Mouse (Mus musculus) left cerebral cortex, adult 8-10 months (tissue): ENCODE results near the gene Rpusd2. TPM values are rescaled to one million over a fixed set of nuclear protein-coding genes. Genes with fewer than 3 reads are reported as not detected.

ENCODE experiments used
- DNase-seq, 2 experiments: peaks; one replicate each; pipeline ENCODE4 v3.0.0; 2022; ENCODE audit warnings: low spot score in 2 of 2
- total RNA-seq, 4 experiments: library from RNA; stranded (reverse); gene quantifications; 2 replicates each; pipeline ENCODE4 v1.2.4; 2022

Gene Rpusd2
- total RNA-seq, 4 experiments from 2014 or later: 6.6 to 9.1 (median 8.0) TPM

DNA sequence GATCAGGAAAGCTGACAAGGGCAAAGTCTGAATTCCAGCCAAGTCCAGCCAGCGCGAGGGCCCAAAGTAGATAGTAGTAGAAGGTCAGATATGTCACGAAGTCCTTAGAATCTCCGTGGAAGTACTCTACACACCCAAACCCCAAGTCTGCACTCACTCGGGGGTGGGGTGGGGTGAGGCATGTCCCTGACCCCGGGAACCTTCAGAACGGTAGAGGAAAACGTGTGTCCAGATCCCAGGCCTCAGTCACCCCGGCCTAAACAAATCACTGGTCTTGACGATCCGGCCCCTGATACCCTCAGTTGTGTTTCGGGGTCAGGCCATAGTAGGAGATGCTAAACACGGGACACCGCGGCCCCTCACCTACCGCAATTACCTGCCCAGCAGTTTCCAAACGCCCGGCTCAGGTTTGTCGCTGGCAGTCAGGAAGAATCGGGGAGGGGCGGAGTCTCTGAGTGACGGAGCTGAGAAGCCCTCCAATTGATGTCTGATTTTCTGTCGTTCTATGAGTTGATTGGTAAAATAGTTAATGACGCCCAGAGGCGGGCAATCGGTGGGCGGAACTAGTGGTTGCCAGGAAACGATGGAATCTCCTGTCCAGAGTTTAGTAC lies 5.5 kb upstream of the Rpusd2 start, which contains the start of gene Ccdc32:
Gene Ccdc32 (minus strand): TSS at position 453 of the 611 bp plus-strand sequence.
- DNase-seq: peak; percentile 92 to 96

DNA sequence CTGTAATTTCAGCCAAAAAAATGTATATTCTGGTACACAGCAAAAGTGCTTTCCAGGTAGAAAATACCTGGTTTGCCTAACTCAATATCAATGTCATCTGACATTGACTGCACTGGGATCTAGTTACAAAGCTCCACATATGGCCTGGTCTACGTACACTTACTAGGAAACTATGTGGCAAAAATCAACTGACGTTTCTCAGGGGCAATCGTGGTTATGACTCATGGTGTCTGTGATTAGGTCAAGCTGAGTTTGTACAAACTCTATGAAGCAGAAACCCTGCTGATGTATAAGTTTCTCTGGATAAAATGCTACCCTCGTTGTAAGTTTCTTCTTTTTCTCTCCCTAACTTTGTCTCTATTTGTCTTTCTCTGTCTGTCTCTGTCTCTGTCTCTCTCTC lies 2.4 kb upstream of the Rpusd2 start:
- no peak for DNase-seq

DNA sequence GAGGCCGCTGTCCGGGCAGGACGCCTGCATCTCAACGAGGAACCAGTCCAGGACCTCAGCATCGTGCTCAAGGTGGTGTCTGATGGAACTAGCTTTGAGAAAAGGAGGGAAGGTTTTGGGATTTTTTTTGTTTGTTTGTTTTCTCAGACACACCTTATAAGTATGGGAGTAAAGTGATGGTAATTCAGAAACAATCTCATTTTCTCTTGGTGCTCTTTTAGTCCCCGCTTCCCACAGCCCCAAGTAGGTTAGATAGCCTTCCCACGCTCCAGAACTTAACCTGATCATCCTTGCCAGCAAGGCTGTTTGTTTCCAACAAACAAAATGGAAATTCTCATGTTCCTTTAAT lies 781 bp downstream of the Rpusd2 start:
- DNase-seq: no peak

DNA sequence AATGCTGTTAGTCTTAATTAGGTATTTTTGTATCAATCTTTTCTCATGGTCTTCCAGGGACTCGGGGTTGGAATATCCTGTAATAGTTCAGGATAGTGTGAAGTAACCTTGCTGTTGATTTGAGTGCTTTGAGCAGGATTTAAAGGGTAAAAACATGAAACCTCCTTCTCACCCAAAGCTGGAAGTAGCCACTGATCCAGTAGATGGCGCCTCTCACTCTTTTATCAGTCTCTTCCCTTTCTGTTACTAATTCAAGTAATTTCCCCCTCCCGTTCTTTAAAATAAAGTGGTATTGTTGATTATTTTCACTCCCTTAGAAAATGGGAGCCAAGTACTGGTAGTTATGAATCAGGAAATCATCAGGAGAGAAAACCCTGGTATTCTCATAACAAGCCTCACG lies 6.3 kb downstream of the Rpusd2 start:
- no peak for DNase-seq

DNA sequence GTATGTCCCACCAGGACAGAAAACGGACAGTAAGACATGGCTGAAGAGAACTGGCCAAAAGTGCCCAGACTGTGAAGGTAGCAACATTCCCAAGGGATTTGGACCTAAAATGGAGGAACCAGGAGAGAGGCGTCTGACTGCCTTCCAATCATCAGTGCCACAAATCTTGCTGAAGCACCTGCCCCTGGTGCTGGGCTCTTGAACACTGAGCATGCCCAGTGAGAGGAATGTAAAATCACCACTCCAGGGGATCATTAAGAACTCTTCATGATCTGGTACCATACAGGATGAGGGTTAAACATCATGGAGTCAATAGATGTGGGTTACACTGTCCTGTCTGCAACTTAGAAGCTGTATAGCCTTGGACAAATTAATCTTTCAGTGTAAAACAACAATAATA lies 10.6 kb downstream of the Rpusd2 start:
- no peak for DNase-seq

DNA sequence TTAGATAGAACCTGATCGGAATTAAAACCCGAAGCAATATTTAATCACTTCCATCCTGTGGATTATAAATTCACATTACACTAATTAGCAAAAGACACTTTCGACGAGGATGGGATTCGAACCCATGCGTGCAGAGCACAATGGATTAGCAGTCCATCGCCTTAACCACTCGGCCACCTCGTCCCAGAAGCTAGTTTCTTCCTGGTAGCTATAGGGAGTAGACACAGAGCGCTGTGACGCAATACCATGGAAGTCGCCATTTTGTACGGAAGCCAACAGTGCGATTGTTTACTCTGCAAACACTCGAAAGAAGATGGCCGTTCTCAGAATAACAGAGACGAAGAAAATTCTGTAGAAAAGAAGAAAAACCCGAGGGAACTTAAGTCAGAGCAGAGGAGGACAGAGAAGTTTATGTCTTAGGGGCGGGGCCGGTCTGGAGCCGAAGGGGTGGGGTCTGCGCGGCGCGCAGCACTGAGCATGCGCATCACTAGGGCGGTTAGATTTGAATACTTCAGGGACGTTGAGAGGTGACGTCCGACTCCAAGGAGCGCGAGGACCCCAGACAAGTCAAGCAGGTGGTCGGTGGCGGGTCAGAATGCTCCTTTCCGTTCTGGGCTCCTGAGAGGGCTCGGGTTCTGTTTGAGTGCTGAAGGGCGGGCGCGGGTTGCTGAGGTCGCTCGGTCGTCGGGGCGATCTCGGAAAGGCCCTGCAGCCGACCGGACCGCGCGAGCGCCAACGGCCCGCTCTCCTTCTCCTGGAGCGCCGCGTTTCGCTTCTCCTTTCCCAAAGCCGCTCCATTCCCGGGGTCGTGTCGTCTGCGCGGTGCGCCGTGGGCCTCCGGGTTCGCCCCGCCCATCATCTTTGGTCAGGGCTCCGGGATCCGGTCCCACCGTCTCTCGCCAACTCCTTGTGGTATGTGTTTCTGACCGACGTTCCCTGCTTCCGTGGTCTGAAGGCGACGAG lies 12.3 kb downstream of the Rpusd2 start, which contains the start of gene Knl1:
Gene Knl1 (plus strand): TSS at position 471 of the 963 bp plus-strand sequence.
- peak; percentile 89 to 100 for DNase-seq

DNA sequence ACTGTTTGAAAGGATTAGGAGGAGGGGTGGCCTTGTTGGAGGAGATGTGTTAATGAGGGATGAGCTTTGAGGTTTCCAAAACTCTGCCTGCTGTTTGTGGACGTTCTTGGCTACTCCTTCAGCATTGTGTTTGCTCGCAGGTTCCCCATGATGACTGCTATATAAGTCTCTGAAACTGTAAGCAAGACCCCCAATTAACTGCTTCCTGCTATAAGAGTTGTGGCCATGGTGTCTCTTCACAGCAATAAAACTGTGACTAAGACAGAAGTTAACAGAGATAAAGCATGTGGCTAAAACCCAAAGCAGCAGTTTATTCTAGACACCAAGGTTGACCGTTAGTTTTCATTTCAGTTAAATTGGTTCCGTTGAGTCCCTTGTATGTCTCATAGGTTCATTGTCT lies 13.3 kb downstream of the Rpusd2 start:
- no peak for DNase-seq

DNA sequence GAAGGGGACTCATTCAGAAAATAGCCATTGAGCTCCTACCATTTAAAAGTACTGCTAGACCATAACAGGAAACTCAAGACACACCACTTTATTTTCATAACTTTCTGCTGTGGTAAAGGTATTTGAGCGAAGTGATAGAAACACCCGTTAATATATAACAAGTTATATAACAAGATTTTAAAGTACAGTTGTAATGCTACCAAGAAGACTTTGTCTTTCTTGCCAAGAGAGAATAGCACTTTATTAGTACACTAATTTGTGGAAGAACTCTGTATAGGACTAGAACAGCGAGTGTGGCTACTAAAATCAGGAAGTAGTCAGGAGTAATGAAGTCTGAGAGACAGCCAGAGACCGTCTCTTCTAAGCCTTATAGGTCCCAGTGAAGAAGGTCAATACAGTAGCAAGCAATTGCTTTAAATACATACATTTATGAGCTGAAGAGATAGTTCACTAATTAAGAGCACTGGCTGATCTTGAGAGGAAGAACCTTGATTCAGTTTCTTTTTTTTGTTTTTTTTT lies 15.6 kb downstream of the Rpusd2 start:
- no peak for DNase-seq

DNA sequence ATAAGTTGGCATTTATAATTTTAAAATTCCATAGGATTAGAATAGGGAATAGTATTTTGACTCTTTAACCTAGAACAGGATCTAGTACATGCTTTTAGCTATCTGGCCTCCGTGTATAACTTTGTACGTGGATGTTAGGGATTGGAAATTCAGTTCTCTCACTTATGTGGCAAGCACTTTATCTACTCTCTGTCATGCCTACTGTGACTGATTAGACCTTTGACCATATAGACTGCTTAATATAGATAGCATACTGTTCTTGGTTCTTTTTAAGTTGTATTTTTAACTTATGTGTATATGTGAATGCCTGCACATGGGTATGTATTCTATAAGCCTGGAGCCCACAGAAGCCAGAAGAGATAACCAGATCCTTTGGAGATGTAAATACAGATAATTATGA lies 25.5 kb downstream of the Rpusd2 start:
- DNase-seq: no peak

DNA sequence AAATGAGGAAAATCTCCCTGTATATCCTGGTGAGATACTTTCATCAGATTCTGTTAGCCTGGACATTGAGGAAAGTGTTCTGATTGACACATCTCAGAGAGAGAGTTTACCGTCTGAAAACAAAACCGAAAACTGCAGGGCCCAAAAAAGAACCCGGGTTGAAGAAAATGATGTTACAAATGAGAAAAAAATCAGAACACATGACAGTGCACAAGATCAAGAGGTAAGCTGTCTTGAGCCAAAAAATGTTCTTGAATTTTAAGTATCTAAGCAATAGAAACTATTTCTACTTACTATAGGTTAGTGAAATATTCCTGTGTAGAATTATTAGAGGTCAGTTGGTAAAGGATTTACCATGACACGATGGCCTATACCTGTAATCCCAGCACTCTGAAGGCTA lies 37.8 kb downstream of the Rpusd2 start:
- DNase-seq: no peak

DNA sequence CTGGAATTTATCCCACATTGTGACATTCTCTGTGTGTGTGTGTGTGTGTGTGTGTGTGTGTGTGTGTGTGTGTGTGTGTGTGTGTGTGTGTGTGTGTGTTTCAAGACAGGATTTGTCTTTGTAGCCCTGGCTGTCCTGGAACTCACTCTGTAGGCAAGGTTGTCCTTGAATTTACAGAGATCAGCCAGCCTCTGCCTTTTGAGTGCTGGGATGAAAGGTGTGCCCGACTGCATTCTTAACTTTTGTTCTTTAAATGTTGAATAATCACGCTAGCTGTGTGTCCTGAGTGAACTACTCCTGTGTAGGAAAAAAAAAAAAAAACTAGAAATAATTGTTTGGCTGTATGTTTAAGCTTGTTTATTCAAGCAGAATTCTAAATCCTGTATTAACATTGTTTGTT lies 51.6 kb downstream of the Rpusd2 start:
- no peak for DNase-seq

Other genes with a start within 250 kb of the Rpusd2 start
- gene Knstrn, start 220.8 kb upstream of the Rpusd2 start, total RNA-seq: 1 to 10 TPM in 3 of 4 experiments, under 1 TPM in 1; 0.97 to 1.9 (median 1.5) TPM
- 10 to 100 TPM; 72.7 to 88.6 (median 75.3) TPM for gene Ivd, start 172.8 kb upstream of the Rpusd2 start, total RNA-seq
- 10 to 100 TPM; 41.8 to 49.3 (median 42.6) TPM for gene Bahd1, start 134.4 kb upstream of the Rpusd2 start, total RNA-seq
- 1 to 10 TPM; 2.6 to 4.1 (median 3.3) TPM for gene Chst14, start 108.3 kb upstream of the Rpusd2 start, total RNA-seq
- 10 to 100 TPM; 43.1 to 49.6 (median 46.5) TPM for gene Ccdc32, start 5.4 kb upstream of the Rpusd2 start, total RNA-seq
- gene Knl1, start 12.3 kb downstream of the Rpusd2 start, total RNA-seq: 1 to 10 TPM in 1 of 4 experiments, under 1 TPM in 3; 0.21 to 1.0 (median 0.29) TPM
- gene Rad51, start 78.0 kb downstream of the Rpusd2 start, total RNA-seq: 1 to 10 TPM in 2 of 4 experiments, under 1 TPM in 2; 0.54 to 4.2 (median 1.2) TPM
- gene Rmdn3, start 122.2 kb downstream of the Rpusd2 start, total RNA-seq: 10 to 100 TPM; 39.4 to 58.8 (median 48.2) TPM
- gene Gchfr, start 133.0 kb downstream of the Rpusd2 start, total RNA-seq: not detected
- gene Gm14137, start 139.7 kb downstream of the Rpusd2 start, total RNA-seq: under 1 TPM in 1 of 4 experiments, not detected in 3; 0.16 TPM
- 10 to 100 TPM; 29.3 to 44.8 (median 35.4) TPM for gene Zfyve19, start 173.8 kb downstream of the Rpusd2 start, total RNA-seq
- 10 to 100 TPM; 15.9 to 21.6 (median 19.1) TPM for gene Dnajc17, start 174.0 kb downstream of the Rpusd2 start, total RNA-seq
- not detected for gene Ppp1r14d, start 195.1 kb downstream of the Rpusd2 start, total RNA-seq
- 1 to 10 TPM; 2.0 to 3.7 (median 3.2) TPM for gene Spint1, start 202.6 kb downstream of the Rpusd2 start, total RNA-seq
- 10 to 100 TPM; 11.1 to 12.5 (median 11.7) TPM for gene Rhov, start 236.5 kb downstream of the Rpusd2 start, total RNA-seq